Comparison of ENCODE assay signal across 8 mouse cellular contexts in the genomic region with DNA sequence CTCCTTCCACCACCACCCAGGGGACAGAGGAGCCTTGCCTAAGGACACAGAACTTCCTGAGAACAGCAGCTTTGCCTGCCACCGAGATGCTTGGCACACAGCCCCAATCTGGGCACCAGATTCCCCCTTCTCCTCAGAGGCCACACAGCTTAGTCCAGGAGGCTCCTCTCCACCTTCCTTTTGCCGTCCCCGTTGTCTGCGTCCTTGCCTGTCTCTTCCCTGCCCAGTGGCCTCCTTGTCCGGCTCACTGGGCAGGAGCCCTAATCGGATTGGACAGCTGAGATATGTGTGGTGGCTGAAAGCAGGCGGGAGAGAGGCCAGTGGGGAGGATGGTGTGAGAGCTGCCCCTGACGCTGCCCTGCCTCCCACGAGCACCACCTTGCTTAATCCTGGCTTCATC. TPM values are rescaled to one million over a fixed set of nuclear protein-coding genes. Genes with fewer than 3 reads are reported as not detected.
A peak's percentile ranks its signal among the peaks of the same experiment; 100 is the strongest.
DNase-seq lines count a peak whose midpoint lies in the region; ATAC-seq lines count a peak whose summit lies in the region.
"Had no signal": no experiment of that assay in that cellular context is flagged by ENCODE, and none has a peak within 500 bp of the region (broad histone marks: within the 10 kb centered on the region; RNA-seq: fewer than 3 reads in every experiment).

No protein-coding gene starts in this region.

- H3K4me2 ChIP-seq in embryonic facial prominence, embryonic 12.5 days (replicated peaks), result peak overlapping the region; percentile 88
- peak overlapping the region; percentile 59 for H3K4me2 ChIP-seq in intestine, embryonic 15.5 days (replicated peaks)
- H3K4me2 ChIP-seq in neural tube, embryonic 14.5 days (ENCODE audit: low read depth, low read length), result peak overlapping the region; percentile 86

- peak overlapping the region; percentile 95 for H3K27ac ChIP-seq in embryonic facial prominence, embryonic 12.5 days
- H3K27ac ChIP-seq in intestine, embryonic 15.5 days, result peak overlapping the region; percentile 89
- H3K27ac ChIP-seq in neural tube, embryonic 14.5 days (ENCODE audit: low read depth, low read length), result peak overlapping the region; percentile 60

- H3K9ac ChIP-seq in embryonic facial prominence, embryonic 12.5 days, result peak overlapping the region; percentile 71
- peak overlapping the region; percentile 3; the same call in 1 of the 2 replicates for H3K9ac ChIP-seq in intestine, embryonic 15.5 days
- peak overlapping the region; percentile 29 for H3K9ac ChIP-seq in neural tube, embryonic 14.5 days (replicated peaks; ENCODE audit: low read depth, low read length)

- H3K4me1 ChIP-seq in embryonic facial prominence, embryonic 12.5 days, result peaks cover 99% of the 10 kb centered on the region
- H3K4me1 ChIP-seq in intestine, embryonic 15.5 days (replicated peaks), result peaks cover 88% of the 10 kb centered on the region
- peaks cover 74% of the 10 kb centered on the region for H3K4me1 ChIP-seq in neural tube, embryonic 14.5 days (ENCODE audit: control insufficient read depth, insufficient read depth, low read length)

- DNase-seq in ovary, postnatal 36 days (ENCODE audit: low spot score), result peak; percentile 21
- DNase-seq in ovary, adult 18-20 months (ENCODE audit: low spot score), result no peak
- no peak for DNase-seq in gastrocnemius, postnatal 4 days (ENCODE audit: low spot score in 2 of 2)
- DNase-seq in left cerebral cortex, adult 8-10 months (ENCODE audit: low spot score in 2 of 2), result no peak

- H3K4me3 ChIP-seq in embryonic facial prominence, embryonic 12.5 days, result peak overlapping the region; percentile 63
- peak overlapping the region; percentile 57; the same call in 1 of the 2 replicates for H3K4me3 ChIP-seq in intestine, embryonic 15.5 days (replicated peaks)
- peak overlapping the region; percentile 6; the same call in 1 of the 2 replicates for H3K4me3 ChIP-seq in neural tube, embryonic 14.5 days (ENCODE audit: low read depth, low read length)

- ATAC-seq in embryonic facial prominence, embryonic 12.5 days (ENCODE audit: insufficient number of reproducible peaks, insufficient read depth, low FRiP score, low TSS enrichment), result no peak
- ATAC-seq in intestine, embryonic 15.5 days, result no peak
- ATAC-seq in neural tube, embryonic 14.5 days (ENCODE audit: low read depth), result no peak

- no peaks in the 10 kb centered on the region for H3K36me3 ChIP-seq in embryonic facial prominence, embryonic 12.5 days
- no peaks in the 10 kb centered on the region for H3K36me3 ChIP-seq in intestine, embryonic 15.5 days
- no peaks in the 10 kb centered on the region for H3K36me3 ChIP-seq in neural tube, embryonic 14.5 days (ENCODE audit: control insufficient read depth, insufficient read depth, low read length)

- H3K9me3 ChIP-seq in embryonic facial prominence, embryonic 12.5 days, result no peaks in the 10 kb centered on the region
- H3K9me3 ChIP-seq in intestine, embryonic 15.5 days, result no peaks in the 10 kb centered on the region
- no peaks in the 10 kb centered on the region for H3K9me3 ChIP-seq in neural tube, embryonic 14.5 days (ENCODE audit: control insufficient read depth, low read length)

- no peaks in the 10 kb centered on the region for H3K27me3 ChIP-seq in embryonic facial prominence, embryonic 12.5 days
- H3K27me3 ChIP-seq in intestine, embryonic 15.5 days (replicated peaks), result no peaks in the 10 kb centered on the region
- H3K27me3 ChIP-seq in neural tube, embryonic 14.5 days (ENCODE audit: control insufficient read depth, insufficient read depth, low read length), result no peaks in the 10 kb centered on the region

- WGBS in embryonic facial prominence, embryonic 12.5 days, result 4% methylated on average over 9 of the region's 9 CpGs
- 15% methylated on average over 9 of the region's 9 CpGs for WGBS in intestine, embryonic 15.5 days
- WGBS in neural tube, embryonic 14.5 days, result 3% methylated on average over 9 of the region's 9 CpGs

RNA-seq across cellular contexts. Expression of a gene that starts 1.9 kb away (rescaled TPM):
- polyA plus RNA-seq in embryonic facial prominence, embryonic 12.5 days (2016; fragmentation: Nextera tagmentation; extraction: Ambion mirVana), result 48.8 and 49.2 TPM in 2 replicates
- polyA plus RNA-seq in intestine, embryonic 15.5 days (2015; fragmentation: Nextera tagmentation; extraction: Ambion mirVana), result 30.7 and 31.5 TPM in 2 replicates
- polyA plus RNA-seq in neural tube, embryonic 14.5 days (2014; fragmentation: Nextera tagmentation; extraction: Ambion mirVana), result 22.1 and 22.3 TPM in 2 replicates
- total RNA-seq in gastrocnemius, postnatal 4 days (2021), result 10 to 100 TPM; 44.6 to 45.9 TPM
- 10 to 100 TPM; 11.1 to 11.7 (median 11.4) TPM for total RNA-seq in left cerebral cortex, adult 8-10 months (2022)

RNA-seq across cellular contexts. Expression of a gene that starts 21.9 kb away (rescaled TPM):
- polyA plus RNA-seq in embryonic facial prominence, embryonic 12.5 days (2016; fragmentation: Nextera tagmentation; extraction: Ambion mirVana), result 33.1 and 34.7 TPM in 2 replicates
- 24.0 and 26.7 TPM in 2 replicates for polyA plus RNA-seq in intestine, embryonic 15.5 days (2015; fragmentation: Nextera tagmentation; extraction: Ambion mirVana)
- polyA plus RNA-seq in neural tube, embryonic 14.5 days (2014; fragmentation: Nextera tagmentation; extraction: Ambion mirVana), result 2.1 and 2.8 TPM in 2 replicates
- total RNA-seq in gastrocnemius, postnatal 4 days (2021), result 1 to 10 TPM; 6.8 to 7.5 TPM
- under 1 TPM; 0.15 to 0.91 (median 0.25) TPM for total RNA-seq in left cerebral cortex, adult 8-10 months (2022)

RNA-seq across cellular contexts. Expression of a gene that starts 53.3 kb away (rescaled TPM):
- 0.73 and 1.4 TPM in 2 replicates for polyA plus RNA-seq in embryonic facial prominence, embryonic 12.5 days (2016; fragmentation: Nextera tagmentation; extraction: Ambion mirVana)
- polyA plus RNA-seq in intestine, embryonic 15.5 days (2015; fragmentation: Nextera tagmentation; extraction: Ambion mirVana), result 0.20 and 0.35 TPM in 2 replicates
- polyA plus RNA-seq in neural tube, embryonic 14.5 days (2014; fragmentation: Nextera tagmentation; extraction: Ambion mirVana), result 0.89 and 2.2 TPM in 2 replicates
- total RNA-seq in gastrocnemius, postnatal 4 days (2021), result under 1 TPM in 1 of 2 experiments, not detected in 1; 0.69 TPM
- 1 to 10 TPM; 1.2 to 1.8 (median 1.4) TPM for total RNA-seq in left cerebral cortex, adult 8-10 months (2022)
- polyA plus RNA-seq: liver, embryonic 16.5 days had no signal

Comparison
In these comparisons a context has a peak if more than half of its experiments do, and no peak if none do; other contexts are left out.
1. H3K4me3 ChIP-seq: peak in every context shown above with its lines; median percentile 63 in embryonic facial prominence, embryonic 12.5 days; 57 in intestine, embryonic 15.5 days; 6 in neural tube, embryonic 14.5 days.
2. H3K9ac ChIP-seq: peak in every context shown above with its lines; median percentile 71 in embryonic facial prominence, embryonic 12.5 days; 29 in neural tube, embryonic 14.5 days; 3 in intestine, embryonic 15.5 days.